Mouse (Mus musculus) heart, embryonic 12.5 days (tissue): Measurements from ENCODE around the gene Ezr. TPM values are rescaled to one million over a fixed set of nuclear protein-coding genes. Genes with fewer than 3 reads are reported as not detected.
"Not testable (repeated sequence)": the region's sequence is repeated elsewhere in the genome, so short reads cannot be mapped to it uniquely, and the experiment has no call there.

ENCODE experiments used
- ATAC-seq: fragments of 200-750 bp; cut with Nextera tagmentation; 2 replicates; pipeline ENCODE4 v1.8.0; 2017; ENCODE audit warnings: moderate TSS enrichment, moderate library complexity; ENCODE audit not compliant: insufficient number of reproducible peaks, low FRiP score
- H3K27ac ChIP-seq: fragments of 300-500 bp; sonication (generic); 2 replicates; pipeline ENCODE4 v1.5.1; 2016; ENCODE audit warnings: mild to moderate bottlenecking, moderate library complexity; ENCODE audit not compliant: poor library complexity, severe bottlenecking
- H3K27me3 ChIP-seq: fragments of 300-500 bp; sonication (generic); replicated peaks from 2 replicates; pipeline ENCODE4 v1.6.1; 2016; ENCODE audit warnings: mild to moderate bottlenecking, moderate library complexity
- H3K36me3 ChIP-seq: fragments of 300-500 bp; sonication (generic); 2 replicates; pipeline ENCODE4 v1.6.1; 2016; ENCODE audit warnings: mild to moderate bottlenecking, moderate library complexity
- H3K4me1 ChIP-seq: fragments of 300-500 bp; sonication (generic); replicated peaks from 2 replicates; pipeline ENCODE4 v1.6.1; 2016; ENCODE audit warnings: mild to moderate bottlenecking
- H3K4me2 ChIP-seq: fragments of 300-500 bp; sonication (generic); 2 replicates; pipeline ENCODE4 v1.6.1; 2016; ENCODE audit warnings: mild to moderate bottlenecking, moderate library complexity
- H3K4me3 ChIP-seq: fragments of 300-500 bp; sonication (generic); 2 replicates; pipeline ENCODE4 v1.5.1; 2016; ENCODE audit warnings: mild to moderate bottlenecking
- H3K9ac ChIP-seq: fragments of 300-500 bp; sonication (generic); 2 replicates; pipeline ENCODE4 v1.6.1; 2016; ENCODE audit warnings: mild to moderate bottlenecking, moderate library complexity
- H3K9me3 ChIP-seq: fragments of 300-500 bp; sonication (generic); replicated peaks from 2 replicates; pipeline ENCODE4 v1.6.1; 2016; ENCODE audit warnings: mild to moderate bottlenecking, moderate library complexity
- WGBS: fragments of 180-500 bp; shearing (Covaris S2); methylation state at CpG from one replicate; pipeline ENCODE4 v1.1.7; 2016; 5-methylcytosine and 5-hydroxymethylcytosine counted together
- polyA plus RNA-seq: library from polyadenylated mRNA; unstranded; fragments of >200 nt; fragmentation: Nextera tagmentation; extraction: Ambion mirVana; gene quantifications from 2 replicates; pipeline ENCODE4 v1.2.1, GENCODE M21; 2016

Gene Ezr
- polyA plus RNA-seq, 1 experiment from 2014 or later, result 119 TPM

DNA sequence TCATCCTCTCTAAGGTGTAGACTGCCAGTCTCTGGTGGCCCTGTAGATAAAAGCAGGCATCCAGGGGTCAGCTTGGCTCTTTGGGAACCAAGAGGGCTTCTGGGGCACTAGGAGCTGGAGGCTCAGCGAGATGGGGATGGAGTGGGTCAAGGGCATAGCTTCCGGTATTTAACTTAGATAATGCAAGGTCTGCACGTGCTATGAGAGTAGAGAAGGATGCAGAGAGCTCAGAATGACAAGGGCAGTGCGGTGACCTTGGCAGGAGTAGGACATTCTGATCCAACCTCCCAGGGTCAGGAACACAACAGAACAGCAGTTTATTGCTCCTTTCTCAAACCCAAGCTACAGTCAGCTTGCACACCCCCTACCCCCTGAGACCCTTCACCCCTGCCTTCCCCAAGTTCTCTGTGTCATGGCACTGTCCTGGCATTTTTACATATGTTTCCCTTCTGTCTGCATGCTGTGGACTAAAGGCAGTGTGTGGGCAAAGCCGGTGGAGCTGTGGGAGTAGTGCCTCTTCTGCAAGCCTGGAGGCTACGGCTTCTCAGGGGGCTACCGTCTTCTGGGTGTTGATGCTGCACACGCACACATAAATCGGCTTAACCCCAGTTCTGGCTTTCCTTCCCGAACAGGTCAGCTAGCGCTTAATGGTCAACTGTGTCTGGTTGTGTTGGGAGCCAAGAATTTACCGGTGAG is 47.7 kb downstream of the Ezr start:
- 78% methylated on average over 12 of the region's 12 CpGs for WGBS

DNA sequence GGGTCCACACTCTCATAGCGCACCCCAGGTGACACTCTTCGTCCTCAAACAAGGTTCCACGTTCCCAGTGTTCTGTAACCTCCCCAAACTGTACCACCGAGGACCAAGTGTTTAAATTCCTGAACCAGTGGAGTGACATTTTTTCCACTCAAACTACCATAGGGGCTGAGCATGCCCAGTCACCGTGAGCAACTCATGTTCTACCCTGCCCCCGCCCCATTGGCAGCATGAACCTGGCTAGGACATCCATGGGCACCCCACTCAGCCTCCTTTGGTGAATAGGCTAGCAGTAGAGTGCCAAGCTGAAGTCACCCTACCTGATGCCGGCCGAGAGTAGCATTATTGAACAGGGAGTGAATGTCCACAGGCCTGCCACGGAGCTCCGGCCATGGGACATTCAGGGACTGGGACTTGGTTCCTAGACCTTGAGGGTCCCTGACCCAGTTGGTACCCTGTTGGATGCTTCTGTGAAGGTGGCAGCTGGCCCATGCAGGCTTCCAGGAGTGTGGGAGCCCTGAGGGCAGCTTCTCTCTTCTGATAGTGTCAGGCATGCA is 49.2 kb downstream of the Ezr start:
- Histone ChIP-seq H3K4me3 (no peak overlapping the region), H3K4me2 (no peak overlapping the region), H3K9me3 (no peaks in the 10 kb centered on the region), H3K27me3 (no peaks in the 10 kb centered on the region), H3K4me1 (peaks cover 15% of the 10 kb centered on the region; the same call in 1 of the 2 replicates), H3K27ac (no peak overlapping the region), H3K9ac (no peak overlapping the region), H3K36me3 (peaks cover 12% of the 10 kb centered on the region)
- 86% methylated on average over 10 of the region's 10 CpGs for WGBS
- no peak for ATAC-seq

More for the DNA sequence above, 47.7 kb downstream of the Ezr start:
- no peak for ATAC-seq
- no peak overlapping the region for H3K4me2 ChIP-seq
- 0 out of 2 replicates have a peak overlapping the region, but pooled peaks have one; percentile 4 for H3K9ac ChIP-seq
- no peaks in the 10 kb centered on the region; the same call in 1 of the 2 replicates for H3K9me3 ChIP-seq
- peaks cover 10% of the 10 kb centered on the region; the same call in 1 of the 2 replicates for H3K4me1 ChIP-seq
- peaks cover 26% of the 10 kb centered on the region for H3K36me3 ChIP-seq
- H3K27ac ChIP-seq, result no peak overlapping the region
- H3K27me3 ChIP-seq, result no peaks in the 10 kb centered on the region
- H3K4me3 ChIP-seq, result no peak overlapping the region

DNA sequence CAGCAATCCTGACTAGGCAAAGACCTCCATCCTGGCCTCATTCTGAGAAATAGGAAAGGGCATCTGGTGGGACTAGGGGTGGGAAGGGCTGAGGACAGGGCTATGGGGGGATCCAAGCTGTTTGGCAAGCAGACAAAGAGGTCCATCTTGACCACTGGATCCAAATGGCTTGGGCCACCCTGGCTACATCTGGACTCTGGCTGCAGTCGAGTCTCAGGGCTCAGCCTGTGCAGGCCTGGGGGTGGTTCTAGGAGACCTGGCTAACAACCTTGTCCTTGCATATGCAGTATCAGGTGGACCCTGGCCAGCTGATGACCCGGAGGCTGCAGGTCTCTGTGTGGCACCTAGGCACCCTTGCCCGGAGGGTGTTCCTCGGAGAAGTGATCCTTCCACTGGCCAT is 49.9 kb downstream of the Ezr start:
- peaks cover 15% of the 10 kb centered on the region; the same call in 1 of the 2 replicates for H3K4me1 ChIP-seq
- no peak overlapping the region for H3K27ac ChIP-seq
- H3K9me3 ChIP-seq, result no peaks in the 10 kb centered on the region
- ATAC-seq, result no peak
- no peak overlapping the region for H3K4me2 ChIP-seq
- WGBS, result 90% methylated on average over 4 of the region's 4 CpGs
- H3K27me3 ChIP-seq, result no peaks in the 10 kb centered on the region
- no peak overlapping the region for H3K4me3 ChIP-seq
- peaks cover 5% of the 10 kb centered on the region for H3K36me3 ChIP-seq
- no peak overlapping the region for H3K9ac ChIP-seq

DNA sequence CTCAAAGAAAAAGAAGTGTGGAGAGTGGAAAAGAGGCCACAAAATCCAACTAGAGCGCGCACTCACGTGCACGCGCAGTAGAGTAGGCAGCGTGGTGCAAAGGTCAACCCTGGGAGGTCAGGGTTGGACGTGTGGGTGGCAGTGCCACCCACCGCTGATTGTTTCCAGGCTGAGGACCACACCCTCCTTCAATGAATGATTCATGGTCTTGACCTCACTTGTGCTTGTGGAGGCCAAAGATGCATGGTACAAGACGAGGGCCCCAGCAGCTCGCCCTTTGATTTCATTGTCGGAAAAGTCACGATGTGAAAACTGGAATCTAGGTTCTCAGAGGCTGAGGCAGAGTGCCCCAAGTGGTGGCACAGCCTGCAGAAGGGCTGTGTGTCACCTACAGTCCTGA is 51.0 kb downstream of the Ezr start:
- H3K27ac ChIP-seq, result no peak overlapping the region
- peaks cover 13% of the 10 kb centered on the region; the same call in 1 of the 2 replicates for H3K4me1 ChIP-seq
- no peak overlapping the region for H3K4me2 ChIP-seq
- no peaks in the 10 kb centered on the region for H3K36me3 ChIP-seq
- H3K4me3 ChIP-seq, result no peak overlapping the region
- no peak for ATAC-seq
- no peak overlapping the region for H3K9ac ChIP-seq
- WGBS, result 85% methylated on average over 12 of the region's 12 CpGs
- H3K9me3 ChIP-seq, result no peaks in the 10 kb centered on the region
- no peaks in the 10 kb centered on the region for H3K27me3 ChIP-seq

DNA sequence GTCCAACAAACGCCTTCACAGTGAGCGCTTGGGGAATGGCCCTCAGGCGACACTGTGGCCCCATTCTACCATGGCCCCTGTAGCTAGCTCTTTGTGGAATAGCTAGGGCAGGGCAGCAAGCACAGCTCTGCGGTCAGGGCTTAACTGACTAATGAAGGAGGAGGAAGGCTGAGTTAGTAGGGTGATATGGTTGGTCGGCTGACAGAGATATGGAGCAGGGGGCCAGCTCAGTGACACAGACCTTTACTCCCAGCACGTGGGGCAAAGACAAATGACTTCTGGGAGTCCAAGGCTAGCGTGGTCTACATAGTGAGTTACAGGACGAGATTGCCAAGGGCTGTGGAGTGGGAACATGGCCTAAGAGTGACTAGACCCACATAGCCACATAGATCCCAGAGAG is 51.5 kb downstream of the Ezr start:
- Histone ChIP-seq H3K4me2 (no peak overlapping the region), H3K4me3 (no peak overlapping the region), H3K9me3 (no peaks in the 10 kb centered on the region), H3K9ac (no peak overlapping the region), H3K27me3 (no peaks in the 10 kb centered on the region), H3K4me1 (peaks cover 10% of the 10 kb centered on the region; the same call in 1 of the 2 replicates), H3K36me3 (no peaks in the 10 kb centered on the region), H3K27ac (no peak overlapping the region)
- 65% methylated on average over 8 of the region's 8 CpGs for WGBS
- ATAC-seq, result no peak

DNA sequence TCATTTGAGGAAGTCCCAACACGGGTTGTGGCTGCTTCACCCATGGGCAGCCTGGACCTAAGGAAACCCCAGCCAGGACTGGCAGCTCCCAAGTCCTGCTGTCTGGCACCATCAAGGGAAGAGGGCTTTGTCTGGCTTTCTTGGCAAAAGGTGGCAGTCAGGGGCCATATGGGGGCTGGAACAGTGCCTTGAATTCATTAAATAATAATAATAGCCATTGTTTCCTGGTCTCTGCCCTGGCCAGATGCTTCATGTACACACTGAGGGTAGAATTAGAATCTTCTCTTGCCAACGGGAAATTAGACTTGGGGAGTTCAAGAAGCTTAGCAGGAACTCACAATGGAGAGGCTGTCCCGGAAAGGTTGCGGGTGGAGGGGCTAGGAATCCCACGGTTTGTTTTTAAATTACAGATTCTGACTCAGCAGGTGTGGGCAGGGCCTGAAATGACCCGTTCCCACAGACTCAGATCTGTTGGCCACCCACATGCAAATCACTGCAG is 53.3 kb downstream of the Ezr start:
- Histone ChIP-seq H3K9me3 (no peaks in the 10 kb centered on the region), H3K36me3 (no peaks in the 10 kb centered on the region), H3K27ac (no peak overlapping the region), H3K4me1 (0 out of 2 replicates have a peak, but pooled peaks cover 5% of the 10 kb centered on the region), H3K27me3 (no peaks in the 10 kb centered on the region), H3K4me2 (no peak overlapping the region), H3K9ac (no peak overlapping the region), H3K4me3 (no peak overlapping the region)
- no peak for ATAC-seq
- 36% methylated on average over 6 of the region's 6 CpGs for WGBS

DNA sequence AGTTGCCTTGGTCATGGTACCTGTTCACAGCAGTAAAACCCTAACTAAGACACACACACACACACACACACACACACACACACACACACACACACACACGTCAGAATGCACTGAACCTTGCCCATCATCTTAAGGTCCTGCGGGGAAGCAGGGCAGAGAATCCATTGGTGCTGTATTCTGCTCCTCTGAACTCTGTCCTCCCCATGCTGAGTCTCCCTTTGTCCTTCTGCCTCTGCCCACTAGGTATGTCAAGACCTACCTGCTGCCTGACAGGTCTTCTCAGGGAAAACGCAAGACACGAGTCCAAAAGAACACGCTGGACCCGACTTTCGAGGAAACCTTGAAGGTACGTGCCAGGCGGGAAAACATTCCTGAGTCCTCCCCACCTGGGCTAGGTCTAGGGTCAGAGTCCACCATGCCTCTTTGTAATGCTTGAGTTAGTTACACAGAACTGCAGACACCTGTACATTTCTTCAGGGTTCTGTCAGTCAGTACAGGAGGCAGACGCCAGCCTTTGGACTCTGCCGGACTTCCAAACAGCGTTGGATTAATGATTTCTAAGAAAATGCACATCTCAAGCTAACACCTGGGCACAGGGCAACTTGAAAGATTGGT is 54.5 kb downstream of the Ezr start:
- 90% methylated on average over 12 of the region's 12 CpGs for WGBS
- ATAC-seq, result no peak
- H3K27ac ChIP-seq, result no peak overlapping the region
- no peaks in the 10 kb centered on the region for H3K36me3 ChIP-seq
- 0 out of 2 replicates have a peak, but pooled peaks cover 2% of the 10 kb centered on the region for H3K27me3 ChIP-seq
- no peak overlapping the region for H3K4me3 ChIP-seq
- no peaks in the 10 kb centered on the region for H3K9me3 ChIP-seq
- H3K4me2 ChIP-seq, result no peak overlapping the region
- no peak overlapping the region for H3K9ac ChIP-seq
- 0 out of 2 replicates have a peak, but pooled peaks cover 5% of the 10 kb centered on the region for H3K4me1 ChIP-seq

DNA sequence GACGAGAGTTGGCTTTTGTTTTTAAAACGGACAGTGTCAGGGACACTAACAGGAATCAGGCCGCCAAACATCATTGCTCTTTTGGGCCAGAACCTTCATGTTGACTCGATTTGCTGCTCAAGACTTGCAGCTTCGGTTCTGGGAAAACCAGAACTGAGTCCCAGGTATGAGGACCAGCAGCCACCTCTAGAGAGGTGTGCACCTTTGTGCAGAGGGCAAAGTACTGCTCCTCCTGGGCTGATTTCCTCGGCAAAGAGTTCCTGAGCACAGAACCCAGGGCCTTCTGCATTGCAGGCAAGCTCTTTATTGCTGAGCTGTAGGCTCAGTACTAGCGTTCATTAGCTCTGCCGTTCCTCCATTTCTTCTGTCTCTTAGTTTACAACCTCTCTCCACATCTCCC is 68.6 kb downstream of the Ezr start:
- not testable (repeated sequence) for H3K27me3 ChIP-seq, H3K4me2 ChIP-seq, H3K4me3 ChIP-seq, H3K9ac ChIP-seq, H3K27ac ChIP-seq, ATAC-seq, H3K9me3 ChIP-seq, H3K4me1 ChIP-seq, H3K36me3 ChIP-seq
- WGBS, result 78% methylated on average over 8 of the region's 8 CpGs

DNA sequence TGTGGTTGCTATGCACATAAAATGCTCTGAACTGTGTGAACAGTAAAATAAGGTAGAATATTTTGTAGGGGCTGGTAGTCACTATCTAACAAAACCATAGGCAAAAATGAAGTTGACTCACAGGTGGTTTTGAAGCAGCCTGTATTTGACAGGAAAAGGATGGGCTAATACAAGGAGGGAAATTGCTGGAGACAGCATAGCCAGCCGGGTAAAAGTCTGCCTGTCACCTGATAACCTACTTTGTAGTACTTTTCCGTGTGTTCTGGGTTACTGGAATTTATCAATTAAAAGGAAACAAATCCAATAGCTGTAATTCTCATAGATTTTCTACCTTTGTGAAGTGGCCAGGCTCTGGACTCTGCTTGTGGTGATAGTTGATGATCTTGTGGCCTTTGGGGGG is 69.1 kb downstream of the Ezr start:
- H3K27ac ChIP-seq, H3K4me3 ChIP-seq, H3K9ac ChIP-seq, H3K4me2 ChIP-seq, H3K36me3 ChIP-seq, ATAC-seq, H3K9me3 ChIP-seq, H3K4me1 ChIP-seq, H3K27me3 ChIP-seq: not testable (repeated sequence)
- 57% methylated on average over 2 of the region's 2 CpGs for WGBS

DNA sequence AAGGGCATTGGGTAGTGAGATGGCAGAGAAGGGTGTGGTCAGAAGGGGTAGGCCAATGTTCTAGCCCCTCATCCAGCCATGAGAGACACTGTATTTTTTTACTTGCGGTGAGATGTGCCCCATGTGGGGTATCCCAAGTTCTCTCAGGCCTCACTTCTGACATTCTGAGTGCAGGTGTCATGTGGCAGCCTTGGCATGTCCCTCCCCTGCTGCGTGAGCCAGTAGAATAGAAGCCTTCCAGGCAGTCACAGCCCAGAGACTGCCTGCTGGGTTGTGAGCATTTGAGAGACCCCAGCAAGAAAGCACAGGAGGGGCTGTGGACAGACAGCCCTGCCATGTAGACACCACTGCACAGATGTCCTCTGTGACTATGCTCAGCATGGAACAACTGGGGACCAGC is 74.4 kb downstream of the Ezr start:
- not testable (repeated sequence) for H3K4me1 ChIP-seq, H3K36me3 ChIP-seq, H3K4me2 ChIP-seq, H3K27me3 ChIP-seq, H3K4me3 ChIP-seq, H3K9me3 ChIP-seq, H3K27ac ChIP-seq, H3K9ac ChIP-seq, ATAC-seq
- 87% methylated on average over 2 of the region's 2 CpGs for WGBS

DNA sequence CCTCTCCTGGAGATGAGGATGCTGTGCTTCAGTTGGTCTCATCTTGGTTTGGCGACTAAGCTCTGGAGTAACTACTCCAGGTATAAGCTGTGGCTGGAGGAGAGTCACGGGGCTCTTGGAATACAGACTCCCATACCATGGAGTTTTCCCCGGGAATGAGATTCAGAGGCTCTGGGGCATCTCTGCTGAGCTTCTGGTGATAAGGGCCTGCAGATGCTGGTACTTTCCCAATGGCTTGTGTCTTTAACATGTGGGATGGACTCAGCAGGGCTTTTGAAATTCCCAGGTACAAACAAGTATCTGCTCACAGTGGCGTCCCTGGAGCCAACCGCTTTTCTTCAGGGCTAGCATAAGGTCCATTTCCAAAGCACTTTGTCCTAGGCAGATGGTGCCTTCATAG is 75.2 kb downstream of the Ezr start:
- not testable (repeated sequence) for H3K4me1 ChIP-seq, H3K4me2 ChIP-seq, ATAC-seq, H3K27me3 ChIP-seq, H3K9me3 ChIP-seq, H3K36me3 ChIP-seq, H3K4me3 ChIP-seq, H3K9ac ChIP-seq, H3K27ac ChIP-seq
- WGBS, result 76% methylated on average over 5 of the region's 5 CpGs
